Mouse (Mus musculus) G1E (cell line): ENCODE results near the gene Kremen1.

Experiments
- CTCF ChIP-seq: IDR thresholded peaks from 2 replicates; pipeline ENCODE4 v1.5.1; 2012; ENCODE audit warnings: low read depth, low read length, inconsistent platforms, mixed read lengths
- GATA1 ChIP-seq: IDR thresholded peaks from 2 replicates; pipeline ENCODE4 v1.6.1; 2012; ENCODE audit warnings: borderline replicate concordance, low read length, inconsistent platforms, mixed read lengths
- POLR2AphosphoS5 ChIP-seq: IDR thresholded peaks from 2 replicates; pipeline ENCODE4 v1.6.1; 2012; ENCODE audit warnings: low read depth, low read length, inconsistent platforms; ENCODE audit not compliant: insufficient replicate concordance
- TAL1 ChIP-seq: conservative IDR thresholded peaks from 2 replicates; pipeline ENCODE4 v1.6.1; 2012; ENCODE audit warnings: low read depth, low read length, inconsistent platforms, mixed read lengths

GRCm38 (mm10) chr11:5258036-5258435 is 3.3 kb downstream of the Kremen1 start:
- TF ChIP-seq CTCF (no peak), GATA1 (no peak), POLR2AphosphoS5 (no peak), TAL1 (no peak)
